Mouse (Mus musculus) limb, embryonic 13.5 days (tissue): ENCODE measurements around the gene Pappa2. TPM values are rescaled to one million over a fixed set of nuclear protein-coding genes. Genes with fewer than 3 reads are reported as not detected.
A peak's percentile ranks its signal among the peaks of the same experiment; 100 is the strongest.

Experiments used
- ATAC-seq: fragments of 200-750 bp; cut with Nextera tagmentation; 2 replicates; pipeline ENCODE4 v1.8.0; 2017; ENCODE audit warnings: low read depth, moderate number of reproducible peaks, moderate TSS enrichment; ENCODE audit not compliant: low FRiP score
- H3K27ac ChIP-seq: fragments of 300-500 bp; sonication (generic); 2 replicates; pipeline ENCODE4 v1.5.1; 2015; ENCODE audit warnings: inconsistent platforms, mild to moderate bottlenecking, moderate library complexity
- H3K27me3 ChIP-seq: fragments of 300-500 bp; sonication (generic); 2 replicates; pipeline ENCODE4 v1.6.1; 2015; ENCODE audit warnings: mild to moderate bottlenecking, inconsistent platforms
- H3K36me3 ChIP-seq: fragments of 300-500 bp; sonication (generic); 2 replicates; pipeline ENCODE4 v1.6.1; 2015; ENCODE audit warnings: inconsistent platforms, mild to moderate bottlenecking, moderate library complexity
- H3K4me1 ChIP-seq: fragments of 300-500 bp; sonication (generic); 2 replicates; pipeline ENCODE4 v1.6.1; 2015; ENCODE audit warnings: inconsistent platforms
- H3K4me2 ChIP-seq: fragments of 300-500 bp; sonication (generic); replicated peaks from 2 replicates; pipeline ENCODE4 v1.6.1; 2015; ENCODE audit warnings: inconsistent platforms, mild to moderate bottlenecking, moderate library complexity
- H3K4me3 ChIP-seq: fragments of 300-500 bp; sonication (generic); 2 replicates; pipeline ENCODE4 v1.5.1; 2015; ENCODE audit warnings: moderate library complexity, mild to moderate bottlenecking, inconsistent platforms
- H3K9ac ChIP-seq: fragments of 300-500 bp; sonication (generic); 2 replicates; pipeline ENCODE4 v1.6.1; 2015; ENCODE audit warnings: mild to moderate bottlenecking, inconsistent platforms
- H3K9me3 ChIP-seq: fragments of 300-500 bp; sonication (generic); 2 replicates; pipeline ENCODE4 v1.6.1; 2016; ENCODE audit warnings: inconsistent platforms
- WGBS: fragments of 180-500 bp; shearing (Covaris S2); methylation state at CpG from one replicate; pipeline ENCODE4 v1.1.7; 2015; 5-methylcytosine and 5-hydroxymethylcytosine counted together
- polyA plus RNA-seq: library from polyadenylated mRNA; unstranded; fragments of >200 nt; fragmentation: Nextera tagmentation; extraction: Ambion mirVana; gene quantifications from 2 replicates; pipeline ENCODE4 v1.2.1, GENCODE M21; 2015

Gene Pappa2
- polyA plus RNA-seq, 1 experiment from 2014 or later = 1.5 TPM

GRCm38 (mm10) chr1:158740161-158740766 lies 240.0 kb downstream of the Pappa2 start:
- ATAC-seq = no peak
- H3K4me2 ChIP-seq = no peak overlapping the region
- H3K4me3 ChIP-seq = no peak overlapping the region
- H3K9ac ChIP-seq = no peak overlapping the region
- H3K4me1 ChIP-seq = peaks cover 23% of the 10 kb centered on the region
- H3K36me3 ChIP-seq = no peaks in the 10 kb centered on the region
- peaks cover 43% of the 10 kb centered on the region for H3K27me3 ChIP-seq
- no peak overlapping the region for H3K27ac ChIP-seq
- 76% methylated on average over 6 of the region's 6 CpGs for WGBS
- no peaks in the 10 kb centered on the region for H3K9me3 ChIP-seq

DNA sequence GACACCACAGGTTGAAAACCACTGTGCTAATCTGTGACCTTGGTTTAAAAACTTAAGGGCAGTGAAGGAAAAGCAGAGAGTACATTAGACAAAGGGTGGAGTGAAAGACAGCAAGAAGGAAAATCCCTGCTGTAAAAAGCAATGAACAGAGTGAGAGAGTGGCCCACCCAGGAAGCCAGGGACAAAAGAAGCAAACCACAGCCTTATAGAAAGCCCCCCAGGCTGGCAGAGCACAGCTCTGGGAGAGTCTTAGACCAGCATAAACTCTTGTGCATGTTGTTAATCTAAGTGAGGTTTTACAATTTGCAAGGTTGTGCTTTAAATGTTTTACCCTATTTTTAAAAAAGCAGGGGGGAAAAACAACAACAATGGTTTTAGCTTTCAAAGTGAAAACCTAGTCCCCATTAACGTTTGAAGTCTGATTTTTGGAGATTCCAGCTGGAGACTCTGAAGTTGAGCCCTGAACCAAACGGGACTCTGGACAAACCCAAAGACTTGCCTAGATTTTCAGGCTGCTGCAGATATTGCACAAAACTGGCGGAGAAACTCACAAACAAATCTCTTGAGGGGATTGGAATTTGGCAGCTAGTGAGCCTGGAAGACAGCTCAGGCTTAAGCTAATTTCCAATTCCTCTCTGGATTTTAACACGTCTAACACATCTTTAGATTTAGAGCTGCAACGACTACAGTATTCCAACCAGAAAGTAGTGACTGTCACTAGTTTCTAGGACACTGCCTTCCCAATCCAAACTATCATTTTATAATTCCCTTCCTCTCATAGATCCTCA lies 241.0 kb downstream of the Pappa2 start:
- WGBS = 23% methylated on average over 5 of the region's 5 CpGs
- H3K27me3 ChIP-seq = peaks cover 34% of the 10 kb centered on the region
- peaks cover 23% of the 10 kb centered on the region for H3K4me1 ChIP-seq
- H3K4me2 ChIP-seq = no peak overlapping the region
- H3K9me3 ChIP-seq = no peaks in the 10 kb centered on the region
- no peak for ATAC-seq
- no peak overlapping the region for H3K4me3 ChIP-seq
- H3K36me3 ChIP-seq = no peaks in the 10 kb centered on the region
- no peak overlapping the region for H3K27ac ChIP-seq
- no peak overlapping the region for H3K9ac ChIP-seq

GRCm38 (mm10) chr1:158732868-158733496 lies 247.3 kb downstream of the Pappa2 start:
- no peaks in the 10 kb centered on the region for H3K4me1 ChIP-seq
- H3K4me2 ChIP-seq = no peak overlapping the region
- no peak overlapping the region for H3K4me3 ChIP-seq
- H3K36me3 ChIP-seq = no peaks in the 10 kb centered on the region
- no peaks in the 10 kb centered on the region for H3K9me3 ChIP-seq
- WGBS = 67% methylated on average over 4 of the region's 4 CpGs
- no peak overlapping the region for H3K27ac ChIP-seq
- H3K9ac ChIP-seq = no peak overlapping the region
- peak; percentile 79 for ATAC-seq
- H3K27me3 ChIP-seq = peaks cover 12% of the 10 kb centered on the region

GRCm38 (mm10) chr1:158713301-158714095 lies 266.8 kb downstream of the Pappa2 start:
- Histone ChIP-seq H3K4me1 (no peaks in the 10 kb centered on the region), H3K27ac (no peak overlapping the region), H3K9ac (no peak overlapping the region), H3K27me3 (no peaks in the 10 kb centered on the region), H3K9me3 (no peaks in the 10 kb centered on the region), H3K36me3 (no peaks in the 10 kb centered on the region), H3K4me2 (no peak overlapping the region), H3K4me3 (no peak overlapping the region)
- 37% methylated on average over 5 of the region's 5 CpGs for WGBS
- no peak for ATAC-seq

DNA sequence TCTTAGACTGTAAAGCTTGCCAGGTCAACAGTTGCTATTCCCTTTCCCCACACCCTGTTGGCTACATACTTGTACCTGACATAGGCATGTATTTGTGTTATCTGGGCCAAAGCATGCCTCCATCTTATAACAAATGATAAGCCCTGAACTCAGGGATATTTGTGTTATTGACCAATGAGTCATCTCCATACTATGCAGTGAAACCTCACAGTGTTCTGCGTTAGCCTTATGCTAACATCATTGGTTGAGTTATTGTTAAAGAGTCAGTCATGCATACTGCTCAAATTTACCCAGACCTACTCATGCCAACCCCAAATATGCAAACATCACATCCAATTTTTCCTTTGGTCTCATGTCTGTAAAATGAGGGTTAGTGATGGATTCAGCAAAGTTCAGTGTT lies 279.0 kb downstream of the Pappa2 start:
- H3K27ac ChIP-seq = no peak overlapping the region
- no peaks in the 10 kb centered on the region for H3K27me3 ChIP-seq
- no peak for ATAC-seq
- H3K4me1 ChIP-seq = no peaks in the 10 kb centered on the region
- no peak overlapping the region for H3K9ac ChIP-seq
- H3K9me3 ChIP-seq = no peaks in the 10 kb centered on the region
- H3K4me2 ChIP-seq = no peak overlapping the region
- 88% methylated on average over 1 of the region's 1 CpGs for WGBS
- H3K4me3 ChIP-seq = no peak overlapping the region
- H3K36me3 ChIP-seq = no peaks in the 10 kb centered on the region

DNA sequence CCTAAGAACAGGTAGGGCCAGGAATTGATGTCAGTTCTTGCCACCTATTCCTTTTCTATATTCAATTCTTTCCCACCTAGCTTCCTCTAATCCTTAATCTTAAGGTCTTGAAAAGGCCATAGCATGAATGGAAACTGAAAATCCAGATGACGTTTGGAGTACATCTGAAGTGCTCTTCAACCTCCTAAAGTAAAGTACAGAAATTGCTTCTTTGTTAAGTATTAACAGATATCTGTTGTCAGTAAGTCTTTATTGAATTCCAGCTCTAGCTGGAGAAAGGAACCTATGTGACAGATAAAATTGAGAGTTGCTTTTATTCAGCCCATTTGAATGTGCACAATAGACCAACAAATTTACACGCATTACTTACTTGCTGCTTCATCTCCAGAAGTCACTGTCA lies 280.1 kb downstream of the Pappa2 start:
- 85% methylated on average over 2 of the region's 2 CpGs for WGBS

DNA sequence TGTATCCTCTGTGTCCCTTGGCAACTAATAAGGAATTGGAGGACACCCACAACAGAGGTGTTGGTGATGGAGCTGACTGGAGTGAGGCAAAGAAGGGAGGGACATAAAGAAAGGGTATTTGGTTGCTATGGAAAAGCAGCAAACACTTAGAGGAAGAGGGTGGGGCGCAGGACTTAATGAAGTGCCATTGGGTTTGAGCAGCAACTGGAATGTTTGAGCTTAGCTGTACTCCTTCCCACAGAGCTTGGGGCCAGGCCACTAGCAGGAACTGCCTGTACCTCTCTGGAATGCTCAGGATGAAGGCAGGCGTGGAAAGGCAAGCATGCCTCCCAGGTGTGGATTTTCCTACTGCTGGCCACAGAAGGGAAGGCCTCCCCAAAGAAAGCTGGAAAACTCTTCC lies 281.0 kb downstream of the Pappa2 start:
- Histone ChIP-seq H3K9ac (no peak overlapping the region), H3K4me3 (no peak overlapping the region), H3K4me2 (no peak overlapping the region), H3K9me3 (no peaks in the 10 kb centered on the region), H3K36me3 (no peaks in the 10 kb centered on the region), H3K27me3 (no peaks in the 10 kb centered on the region), H3K4me1 (no peaks in the 10 kb centered on the region), H3K27ac (no peak overlapping the region)
- 73% methylated on average over 2 of the region's 2 CpGs for WGBS
- ATAC-seq = no peak

More for the DNA sequence above, 280.1 kb downstream of the Pappa2 start:
- no peak overlapping the region for H3K4me2 ChIP-seq
- H3K9me3 ChIP-seq = no peaks in the 10 kb centered on the region
- H3K4me1 ChIP-seq = no peaks in the 10 kb centered on the region
- no peak for ATAC-seq
- no peak overlapping the region for H3K4me3 ChIP-seq
- no peaks in the 10 kb centered on the region for H3K36me3 ChIP-seq
- no peak overlapping the region for H3K9ac ChIP-seq
- no peaks in the 10 kb centered on the region for H3K27me3 ChIP-seq
- H3K27ac ChIP-seq = no peak overlapping the region

DNA sequence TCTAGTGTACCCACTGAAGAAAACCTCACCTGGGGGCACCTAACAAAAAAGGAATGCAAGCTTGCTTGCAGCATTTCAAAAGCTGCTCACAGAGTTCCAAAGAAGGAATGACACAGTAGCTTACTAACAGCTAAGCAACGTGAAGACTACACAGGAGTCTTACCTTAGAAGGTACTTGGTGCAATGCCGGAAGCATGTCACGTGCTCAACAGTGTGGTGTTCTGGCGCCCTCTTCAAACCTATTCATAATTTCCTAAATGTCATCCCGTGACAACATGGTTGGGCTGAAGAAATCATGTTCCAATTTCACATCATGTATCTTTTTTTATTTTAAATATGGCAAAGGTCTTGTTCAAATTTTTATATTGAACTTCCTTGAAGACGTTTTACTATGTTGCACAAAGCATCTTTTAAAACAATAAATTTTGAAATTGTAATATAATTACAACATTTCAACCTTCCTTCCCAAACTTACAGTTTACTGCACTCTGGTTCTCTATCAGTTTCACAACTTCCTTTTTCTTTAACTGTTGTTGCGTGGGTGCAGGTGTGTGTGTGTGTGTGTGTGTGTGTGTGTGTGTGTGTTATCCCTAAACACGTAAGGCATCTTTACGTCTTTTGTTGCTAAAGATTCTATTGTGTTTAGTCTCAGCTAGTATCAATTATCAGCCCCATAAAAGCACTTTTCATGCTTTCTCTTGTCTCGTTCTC lies 282.3 kb downstream of the Pappa2 start:
- Histone ChIP-seq H3K9me3 (no peaks in the 10 kb centered on the region), H3K4me3 (no peak overlapping the region), H3K4me1 (no peaks in the 10 kb centered on the region), H3K4me2 (no peak overlapping the region), H3K27ac (no peak overlapping the region), H3K36me3 (no peaks in the 10 kb centered on the region), H3K27me3 (no peaks in the 10 kb centered on the region), H3K9ac (no peak overlapping the region)
- no peak for ATAC-seq
- 86% methylated on average over 10 of the region's 10 CpGs for WGBS

- H3K9ac ChIP-seq = no peak overlapping the region
- H3K27ac ChIP-seq = no peak overlapping the region
- ATAC-seq = no peak
- no peak overlapping the region for H3K4me2 ChIP-seq
- WGBS = 71% methylated on average over 3 of the region's 3 CpGs
- H3K4me3 ChIP-seq = no peak overlapping the region
- H3K9me3 ChIP-seq = no peaks in the 10 kb centered on the region
- H3K4me1 ChIP-seq = no peaks in the 10 kb centered on the region
- H3K36me3 ChIP-seq = no peaks in the 10 kb centered on the region
- no peaks in the 10 kb centered on the region for H3K27me3 ChIP-seq
Measured at GRCm38 (mm10) chr1:158697423-158697822, 282.9 kb downstream of the Pappa2 start.

GRCm38 (mm10) chr1:158687726-158688125 lies 292.6 kb downstream of the Pappa2 start:
- no peak overlapping the region for H3K4me2 ChIP-seq
- WGBS = 57% methylated on average over 1 of the region's 1 CpGs
- H3K27ac ChIP-seq = no peak overlapping the region
- H3K4me3 ChIP-seq = no peak overlapping the region
- H3K36me3 ChIP-seq = no peaks in the 10 kb centered on the region
- ATAC-seq = no peak
- no peaks in the 10 kb centered on the region for H3K27me3 ChIP-seq
- H3K4me1 ChIP-seq = no peaks in the 10 kb centered on the region
- no peaks in the 10 kb centered on the region for H3K9me3 ChIP-seq
- H3K9ac ChIP-seq = no peak overlapping the region

GRCm38 (mm10) chr1:158669971-158670592 lies 310.2 kb downstream of the Pappa2 start:
- 40% methylated on average over 3 of the region's 3 CpGs for WGBS
- H3K36me3 ChIP-seq = no peaks in the 10 kb centered on the region
- ATAC-seq = peak; percentile 59
- no peaks in the 10 kb centered on the region for H3K27me3 ChIP-seq
- H3K27ac ChIP-seq = no peak overlapping the region
- H3K4me1 ChIP-seq = 0 out of 2 replicates have a peak, but pooled peaks cover 5% of the 10 kb centered on the region
- H3K9me3 ChIP-seq = no peaks in the 10 kb centered on the region
- H3K4me3 ChIP-seq = no peak overlapping the region
- no peak overlapping the region for H3K4me2 ChIP-seq
- no peak overlapping the region for H3K9ac ChIP-seq
